Mouse (Mus musculus) MEL (cell line): ENCODE measurements at regions not wholly inside any gene's neighbourhood (a gene's known extent, or its start where the extent isn't known, plus 50 kb on each side); places are given as distances from the start of the nearest gene placed in this dataset.

Source experiments
- DNase-seq: peaks from one replicate; pipeline ENCODE4 v3.0.0; 2011; ENCODE audit warnings: low read depth, low spot score
- H3K27ac ChIP-seq: 2 replicates; pipeline ENCODE4 v1.5.1; 2012; ENCODE audit warnings: low read depth, mild to moderate bottlenecking, control low read depth, low read length, moderate library complexity; ENCODE audit not compliant: control insufficient read depth
- H3K27me3 ChIP-seq, 2 experiments: fragments of 150-350 bp in 1 of 2; sonication (generic) in 1 of 2; 2 replicates each; pipeline ENCODE4 v1.6.1; 2012; ENCODE audit warnings: low read length in 2 of 2, mild to moderate bottlenecking in 2 of 2, improper control_type of control experiment in 1 of 2, moderate library complexity in 1 of 2; ENCODE audit not compliant: insufficient read depth in 2 of 2, control insufficient read depth in 1 of 2
- H3K36me3 ChIP-seq, 2 experiments: 2 replicates each; pipeline ENCODE4 v1.6.1; 2012 to 2014; ENCODE audit warnings: low read length in 2 of 2, improper control_type of control experiment in 1 of 2, inconsistent platforms in 1 of 2, mild to moderate bottlenecking in 1 of 2; ENCODE audit not compliant: insufficient read depth in 2 of 2, control insufficient read depth in 1 of 2
- H3K4me1 ChIP-seq, 2 experiments: fragments of 150-350 bp in 1 of 2; sonication (generic) in 1 of 2; 2 replicates each; pipeline ENCODE4 v1.6.1; 2012; ENCODE audit warnings: low read length in 2 of 2, improper control_type of control experiment in 1 of 2, mild to moderate bottlenecking in 1 of 2; ENCODE audit not compliant: insufficient read depth in 2 of 2, control insufficient read depth in 1 of 2
- H3K4me3 ChIP-seq, 2 experiments: fragments of 150-350 bp in 1 of 2; sonication (generic) in 1 of 2; 2 replicates each; pipeline ENCODE4 v1.5.1; 2012; ENCODE audit warnings: low read depth in 2 of 2, low read length in 2 of 2, mild to moderate bottlenecking in 2 of 2, moderate library complexity in 2 of 2, control low read depth in 1 of 2, improper control_type of control experiment in 1 of 2; ENCODE audit not compliant: control insufficient read depth in 1 of 2, insufficient read depth in 1 of 2
- H3K79me2 ChIP-seq: 2 replicates; pipeline ENCODE4 v1.6.1; 2012; ENCODE audit warnings: mild to moderate bottlenecking, low read length, moderate library complexity; ENCODE audit not compliant: control insufficient read depth, poor library complexity, insufficient read depth
- H3K9ac ChIP-seq: 2 replicates; pipeline ENCODE4 v1.6.1; 2012; ENCODE audit warnings: low read depth, mild to moderate bottlenecking, control low read depth, low read length, moderate library complexity; ENCODE audit not compliant: control insufficient read depth, poor library complexity, severe bottlenecking
- H3K9me3 ChIP-seq: fragments of 150-350 bp; sonication (generic); replicated peaks from 2 replicates; pipeline ENCODE4 v1.6.1; 2012; ENCODE audit warnings: mild to moderate bottlenecking, low read length, improper control_type of control experiment, moderate library complexity; ENCODE audit not compliant: insufficient read depth
- E2F4 ChIP-seq: IDR thresholded peaks from 2 replicates; pipeline ENCODE4 v1.6.1; 2011; ENCODE audit warnings: low read depth, low read length, improper control_type of control experiment, borderline replicate concordance
- EP300 ChIP-seq, 2 experiments: IDR thresholded peaks; 2 replicates each; pipeline ENCODE4 v1.6.1; 2011; ENCODE audit warnings: improper control_type of control experiment in 2 of 2, low read length in 2 of 2, low read depth in 1 of 2, mild to moderate bottlenecking in 1 of 2
- GABPA ChIP-seq: IDR thresholded peaks from 2 replicates; pipeline ENCODE4 v1.6.1; 2012; ENCODE audit warnings: low read depth, mild to moderate bottlenecking, inconsistent platforms, low read length, improper control_type of control experiment, moderate library complexity
- MAX ChIP-seq: IDR thresholded peaks from 2 replicates; pipeline ENCODE4 v1.6.1; 2011; ENCODE audit warnings: low read length, improper control_type of control experiment
- MAZ ChIP-seq: IDR thresholded peaks from 2 replicates; pipeline ENCODE4 v1.6.1; 2012; ENCODE audit warnings: low read depth, mild to moderate bottlenecking, inconsistent platforms, low read length, improper control_type of control experiment
- MXI1 ChIP-seq: IDR thresholded peaks from 2 replicates; pipeline ENCODE4 v1.6.1; 2011; ENCODE audit warnings: mild to moderate bottlenecking, low read depth, low read length, improper control_type of control experiment
- MYC ChIP-seq: IDR thresholded peaks from 2 replicates; pipeline ENCODE4 v1.6.1; 2011; ENCODE audit warnings: low read depth, mild to moderate bottlenecking, low read length, improper control_type of control experiment, moderate library complexity
- POLR2A ChIP-seq, 2 experiments: IDR thresholded peaks; 2 replicates each; pipeline ENCODE4 v1.6.1; 2011 to 2012; ENCODE audit warnings: low read length in 2 of 2, mild to moderate bottlenecking in 2 of 2, control low read depth in 1 of 2, improper control_type of control experiment in 1 of 2, low read depth in 1 of 2, moderate library complexity in 1 of 2; ENCODE audit not compliant: control insufficient read depth in 1 of 2, insufficient read depth in 1 of 2, poor library complexity in 1 of 2
- POLR2AphosphoS2 ChIP-seq: IDR thresholded peaks from 2 replicates; pipeline ENCODE4 v1.6.1; 2011; ENCODE audit warnings: low read length, improper control_type of control experiment
- RAD21 ChIP-seq: IDR thresholded peaks from 2 replicates; pipeline ENCODE4 v1.6.1; 2011; ENCODE audit warnings: mild to moderate bottlenecking, low read depth, low read length, improper control_type of control experiment
- SMC3 ChIP-seq: IDR thresholded peaks from 2 replicates; pipeline ENCODE4 v1.6.1; 2011; ENCODE audit warnings: low read depth, low read length, improper control_type of control experiment
- TAL1 ChIP-seq: IDR thresholded peaks from 2 replicates; pipeline ENCODE4 v1.6.1; 2012; ENCODE audit warnings: mild to moderate bottlenecking, inconsistent platforms, low read length, moderate library complexity, mixed read lengths
- TBP ChIP-seq: IDR thresholded peaks from 2 replicates; pipeline ENCODE4 v1.8.0; 2011; ENCODE audit warnings: low read depth, low read length, improper control_type of control experiment
- UBTF ChIP-seq: IDR thresholded peaks from 2 replicates; pipeline ENCODE4 v1.6.1; 2012; ENCODE audit warnings: low read depth, mild to moderate bottlenecking, inconsistent platforms, low read length, improper control_type of control experiment, moderate library complexity, borderline replicate concordance; ENCODE audit not compliant: insufficient read depth
- USF1 ChIP-seq: IDR thresholded peaks from 2 replicates; pipeline ENCODE4 v1.6.1; 2014; ENCODE audit warnings: low read depth, mild to moderate bottlenecking, inconsistent platforms, low read length, improper control_type of control experiment, moderate library complexity
- ZC3H11A ChIP-seq: IDR thresholded peaks from 2 replicates; pipeline ENCODE4 v1.6.1; 2012; ENCODE audit warnings: low read depth, mild to moderate bottlenecking, inconsistent platforms, low read length, improper control_type of control experiment
- ZMIZ1 ChIP-seq: IDR thresholded peaks from 2 replicates; pipeline ENCODE4 v1.6.1; 2012; ENCODE audit warnings: low read depth, mild to moderate bottlenecking, inconsistent platforms, low read length, improper control_type of control experiment, moderate library complexity
- ZNF384 ChIP-seq: IDR thresholded peaks from 2 replicates; pipeline ENCODE4 v1.6.1; 2012; ENCODE audit warnings: low read depth, mild to moderate bottlenecking, inconsistent platforms, low read length, improper control_type of control experiment

GRCm38 (mm10) chr8:92605631-92606030 lies 68.5 kb upstream of the Irx6 start:
- Histone ChIP-seq H3K27me3 (no peaks in the 10 kb centered on the region), H3K9ac (no peak overlapping the region), H3K36me3 (no peaks in the 10 kb centered on the region), H3K79me2 (no peaks in the 10 kb centered on the region), H3K4me3 (no peak overlapping the region), H3K4me1 (no peaks in the 10 kb centered on the region), H3K9me3 (no peaks in the 10 kb centered on the region), H3K27ac (no peak overlapping the region)
- DNase-seq, result no peak
- TF ChIP-seq TBP (no peak), TAL1 (no peak)

GRCm38 (mm10) chr8:92607604-92608003 lies 66.5 kb upstream of the Irx6 start:
- H3K36me3 ChIP-seq, result no peaks in the 10 kb centered on the region
- no peaks in the 10 kb centered on the region for H3K27me3 ChIP-seq
- H3K27ac ChIP-seq, result no peak overlapping the region
- no peaks in the 10 kb centered on the region for H3K9me3 ChIP-seq
- TF ChIP-seq UBTF (no peak), POLR2A (IDR thresholded peaks at IDR 0.05; ENCODE audit: control insufficient read depth in 1 of 2, insufficient read depth in 1 of 2, low read depth in 1 of 2, low read length in 2 of 2, poor library complexity in 1 of 2) (no peak), POLR2AphosphoS2 (no peak), MAX (no peak), TBP (no peak), ZMIZ1 (no peak), ZNF384 (no peak), USF1 (no peak), E2F4 (no peak), EP300 (IDR thresholded peaks at IDR 0.05; ENCODE audit: low read depth in 1 of 2, low read length in 2 of 2) (no peak), GABPA (no peak)
- H3K79me2 ChIP-seq, result no peaks in the 10 kb centered on the region
- no peak overlapping the region for H3K4me3 ChIP-seq
- no peak for DNase-seq
- H3K9ac ChIP-seq, result no peak overlapping the region
- H3K4me1 ChIP-seq, result no peaks in the 10 kb centered on the region

- no peak overlapping the region for H3K27ac ChIP-seq
- no peaks in the 10 kb centered on the region for H3K27me3 ChIP-seq
- no peak for DNase-seq
- no peaks in the 10 kb centered on the region for H3K4me1 ChIP-seq
- no peaks in the 10 kb centered on the region for H3K79me2 ChIP-seq
- H3K36me3 ChIP-seq, result no peaks in the 10 kb centered on the region
- no peak overlapping the region for H3K9ac ChIP-seq
- H3K9me3 ChIP-seq, result no peaks in the 10 kb centered on the region
- no peak overlapping the region for H3K4me3 ChIP-seq
- TF ChIP-seq EP300 (IDR thresholded peaks at IDR 0.05; ENCODE audit: low read depth in 1 of 2, low read length in 2 of 2) (no peak), MYC (no peak), RAD21 (no peak), MXI1 (no peak), ZC3H11A (no peak), ZNF384 (no peak), MAZ (no peak), MAX (no peak), SMC3 (no peak)
Measured at GRCm38 (mm10) chr8:92609908-92610307, 64.2 kb upstream of the Irx6 start.
